Mouse (Mus musculus) T-helper 2 cell (primary cell): ENCODE data around the gene Myo1a.
"Not testable (repeated sequence)": the region's sequence is repeated elsewhere in the genome, so short reads cannot be mapped to it uniquely, and the experiment has no call there.

ENCODE experiments used
- in situ Hi-C: fragments of 300-600 bp; cut with MboI, MseI; formaldehyde crosslinking; loops from one replicate; pipeline ENCODE4 v1.15.1; 2025; ENCODE audit warnings: high pct_unique_total_duplicates

Gene Myo1a

DNA sequence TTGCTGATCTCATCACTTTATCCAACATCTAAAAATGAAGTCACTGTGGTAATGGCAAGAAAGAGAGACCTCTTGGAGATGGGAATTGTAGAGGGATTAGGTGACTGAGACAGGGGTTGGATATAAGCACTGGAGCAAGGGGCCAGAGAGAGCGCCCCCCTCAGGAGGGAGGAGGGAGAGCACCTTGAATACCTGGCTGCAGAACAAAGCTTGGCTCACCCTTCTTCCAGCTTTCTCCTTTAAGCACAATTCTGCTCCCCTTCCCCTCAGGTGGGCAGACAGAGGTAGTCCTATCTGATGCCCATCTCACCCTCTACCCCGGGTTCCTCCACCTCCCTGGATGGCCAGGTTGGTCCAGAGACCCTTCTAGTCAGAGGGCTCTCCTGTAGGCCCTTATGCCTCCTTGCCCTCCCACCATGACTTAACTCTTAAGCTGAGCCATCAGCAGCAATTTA lies at the start of gene Myo1a:
TSS of gene Myo1a (plus strand) at position 405 of the 455 bp plus-strand sequence.
- in situ Hi-C loops, result loop anchor here (10.0 kb wide), 1 partner anchor 140 kb away; no protein-coding TSS in a partner anchor

GRCm38 (mm10) chr10:127657617-127658016 lies 47.4 kb upstream of the Myo1a start:
- in situ Hi-C loops, result not testable (repeated sequence)

GRCm38 (mm10) chr10:127658076-127658475 lies 46.9 kb upstream of the Myo1a start:
- in situ Hi-C loops, result no loop called here

- in situ Hi-C loops, result no loop called here
Observed at GRCm38 (mm10) chr10:127659551-127659950, 45.4 kb upstream of the Myo1a start.

GRCm38 (mm10) chr10:127661291-127661914 lies 43.6 kb upstream of the Myo1a start:
- in situ Hi-C loops, result no loop called here

DNA sequence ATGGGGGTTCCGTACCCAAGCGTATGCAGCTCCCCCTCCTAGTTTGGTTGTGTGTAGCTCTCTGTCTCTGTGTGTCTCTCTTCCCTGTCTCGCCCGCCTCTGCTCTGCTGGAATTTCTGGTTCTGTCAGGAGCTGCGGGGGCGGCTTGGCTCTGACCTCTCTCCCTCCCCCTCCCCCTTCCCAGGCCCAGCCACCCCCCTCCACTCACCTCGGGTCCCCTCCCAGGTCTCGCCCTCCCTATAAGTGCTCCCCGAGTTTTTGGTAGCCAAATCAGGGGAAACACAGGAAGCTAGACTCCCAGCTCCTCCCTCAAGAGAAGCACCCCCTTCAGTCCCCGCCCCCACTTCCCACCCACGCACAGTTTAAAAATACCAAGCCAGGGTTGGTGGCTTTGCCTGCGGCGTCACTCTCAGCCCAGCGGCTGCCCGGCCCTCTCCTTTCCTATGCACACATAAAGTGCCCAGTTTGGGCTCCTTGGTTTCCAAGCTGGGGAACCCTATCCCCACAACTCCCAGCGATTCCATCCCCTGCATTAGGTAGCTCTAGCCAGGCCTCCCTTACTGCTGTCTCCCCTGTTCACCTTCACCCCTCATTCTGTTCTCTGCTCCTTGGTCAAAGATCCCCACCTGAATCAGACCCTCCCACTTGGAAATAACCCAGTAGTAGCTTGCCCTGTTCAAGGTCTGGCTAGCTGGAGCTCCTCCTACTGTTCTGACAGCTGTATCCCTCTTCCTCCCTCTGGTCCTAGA lies 42.9 kb upstream of the Myo1a start:
- in situ Hi-C loops, result no loop called here

GRCm38 (mm10) chr10:127662666-127663253 lies 42.2 kb upstream of the Myo1a start:
- in situ Hi-C loops, result no loop called here

GRCm38 (mm10) chr10:127663590-127663989 lies 41.4 kb upstream of the Myo1a start:
- in situ Hi-C loops, result no loop called here

- in situ Hi-C loops, result no loop called here
Observed at GRCm38 (mm10) chr10:127664166-127664565, 40.8 kb upstream of the Myo1a start.

- in situ Hi-C loops, result no loop called here
Observed at GRCm38 (mm10) chr10:127664891-127665290, 40.1 kb upstream of the Myo1a start.

- in situ Hi-C loops, result no loop called here
Observed at GRCm38 (mm10) chr10:127665366-127666181, 39.4 kb upstream of the Myo1a start.

DNA sequence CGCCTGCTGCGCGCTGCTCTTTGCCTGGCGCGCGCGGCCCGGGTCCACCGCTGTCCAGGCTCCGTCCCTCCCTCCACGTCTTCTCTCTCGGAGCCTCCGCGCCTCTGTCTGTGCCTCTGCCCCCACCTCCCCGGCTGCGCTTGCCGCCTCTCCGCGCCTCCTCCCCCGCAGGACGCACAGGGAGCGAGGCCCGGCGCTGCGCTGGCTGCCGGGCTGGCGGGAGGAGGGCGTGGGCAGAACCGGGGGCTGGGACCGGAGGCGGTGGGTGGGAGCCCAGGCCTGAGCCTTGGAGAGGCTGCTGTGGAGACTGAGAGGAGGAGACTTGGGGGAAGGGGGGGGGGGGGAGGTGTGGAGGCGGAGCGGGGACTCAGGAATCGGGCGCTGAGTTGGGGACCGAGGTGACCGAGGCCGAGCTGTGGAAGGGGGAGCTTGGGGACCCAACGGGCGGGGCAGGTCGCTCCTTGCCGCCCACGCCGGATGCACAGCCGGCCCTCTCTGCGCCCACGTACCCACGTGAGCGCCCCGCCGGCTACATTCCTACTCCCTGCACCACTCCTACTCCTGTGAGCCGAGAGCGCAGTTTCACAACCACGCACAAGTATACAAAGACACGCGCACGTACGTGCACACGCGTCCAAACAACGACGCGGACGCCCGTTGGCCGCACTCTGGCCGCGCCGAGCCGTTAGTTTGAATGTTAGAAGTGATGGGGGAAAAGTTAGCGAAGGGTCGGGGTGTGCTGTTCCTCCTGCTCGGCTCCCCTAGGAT lies 38.3 kb upstream of the Myo1a start, which contains the start of gene Nemp1:
TSS of gene Nemp1 (plus strand) at position 401 of the 768 bp plus-strand sequence.
- in situ Hi-C loops, result no loop called here

DNA sequence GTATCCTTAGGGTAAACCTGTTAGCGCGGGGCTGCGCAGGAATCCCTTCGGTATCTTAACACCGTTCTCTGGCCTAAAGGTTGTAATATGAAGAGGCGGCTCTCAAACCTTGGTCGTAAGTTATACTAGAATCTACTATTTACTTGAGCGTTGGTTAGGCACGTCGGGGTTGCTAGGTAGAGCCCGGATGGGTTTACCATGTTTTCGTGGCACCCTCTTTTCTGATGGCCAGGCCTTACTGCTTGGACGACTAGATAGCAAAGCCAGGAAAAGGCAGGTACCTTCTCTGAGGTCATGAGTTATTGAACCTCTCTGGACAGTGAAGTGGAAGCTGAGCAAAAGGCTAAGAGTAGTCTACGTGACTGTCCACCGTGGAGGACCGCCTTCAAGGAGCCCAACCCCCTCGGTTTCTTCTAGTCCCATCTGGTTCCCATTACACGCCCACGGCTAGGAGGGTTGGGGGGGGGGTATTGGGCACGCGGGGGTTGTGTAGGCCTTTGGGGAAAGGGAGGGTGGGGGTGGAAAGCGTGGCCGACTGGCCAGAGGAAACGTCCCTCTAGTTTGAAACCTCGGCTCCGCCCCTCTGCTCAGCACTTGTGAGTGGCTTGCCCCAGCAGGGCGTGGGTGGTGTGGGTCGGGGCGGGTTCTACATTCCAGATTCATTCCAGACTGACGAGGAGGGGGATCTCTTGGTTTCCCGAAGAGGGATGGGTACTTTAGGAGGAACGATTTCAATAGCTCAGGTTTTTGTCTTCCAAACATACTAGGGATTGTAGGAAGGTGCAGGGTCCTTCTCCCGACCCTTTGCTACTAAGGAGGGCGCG lies 37.5 kb upstream of the Myo1a start:
- in situ Hi-C loops, result no loop called here

DNA sequence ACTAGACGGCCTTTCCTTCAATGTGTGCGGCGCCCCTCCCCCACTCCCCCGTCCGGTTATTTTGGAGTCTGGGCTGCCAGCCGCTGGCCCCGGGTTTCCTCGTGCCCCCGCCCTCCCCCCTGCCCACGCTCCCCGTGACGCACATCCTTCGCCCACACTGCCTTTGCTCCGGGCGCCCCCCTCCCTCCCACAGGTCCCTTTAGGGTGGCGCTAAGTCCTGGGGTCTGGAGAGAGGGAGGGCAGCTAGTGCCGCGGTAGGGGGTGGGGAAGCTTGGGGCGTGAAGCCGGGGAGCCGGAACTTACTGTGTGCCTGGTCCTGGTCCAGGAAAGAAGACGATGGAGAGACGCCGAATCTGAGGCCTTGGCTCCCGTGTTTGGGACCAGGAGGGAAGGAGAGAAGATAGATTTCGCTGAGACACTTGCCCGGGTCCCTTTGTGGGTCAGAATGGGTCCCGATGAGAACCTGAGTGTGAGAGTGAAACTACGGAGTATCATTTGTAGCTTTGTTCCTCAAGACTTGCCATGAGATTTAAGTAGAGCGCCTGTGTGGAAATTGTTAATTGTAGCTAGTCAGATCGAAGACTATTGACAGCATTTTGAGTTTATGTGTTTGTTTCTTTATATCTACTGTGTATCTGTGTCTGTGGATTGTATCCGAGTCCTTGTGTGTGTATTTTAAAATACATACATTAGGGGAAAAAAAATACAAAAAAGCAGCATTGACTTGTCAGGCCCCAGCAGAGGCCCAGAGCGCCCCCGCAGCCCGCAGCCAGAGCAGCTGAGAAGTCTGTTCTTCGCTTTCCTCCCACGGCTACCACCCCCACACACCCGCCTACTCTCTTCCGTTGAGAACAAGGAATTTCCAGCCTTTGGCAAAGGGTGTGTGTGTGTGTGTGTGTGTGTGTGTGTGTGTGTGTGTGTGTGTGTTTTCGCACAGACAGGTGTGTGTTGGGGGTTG lies 36.6 kb upstream of the Myo1a start, which contains the start of gene Nab2:
TSS of gene Nab2 (minus strand) at position 476 of the 958 bp plus-strand sequence.
- in situ Hi-C loops, result no loop called here

DNA sequence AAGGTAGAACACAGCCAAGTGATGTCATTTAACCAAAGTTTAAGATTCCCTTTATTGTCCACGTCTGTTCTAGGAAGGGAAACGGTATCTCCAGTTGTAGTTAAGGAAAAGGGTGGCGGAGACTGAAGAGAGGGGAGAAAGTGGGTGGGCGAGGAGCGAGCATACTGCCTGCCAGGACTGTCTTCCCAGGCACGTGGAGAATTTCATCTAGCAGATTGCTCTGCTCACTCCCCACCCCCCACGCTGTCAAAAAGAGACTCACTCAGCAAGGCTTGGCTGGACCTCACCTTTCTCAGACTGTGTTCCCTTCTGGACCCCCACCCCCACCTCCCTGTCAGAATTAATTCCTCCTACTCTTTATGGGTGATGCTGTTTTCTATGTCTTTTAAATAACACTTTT lies 35.8 kb upstream of the Myo1a start:
- in situ Hi-C loops, result no loop called here

DNA sequence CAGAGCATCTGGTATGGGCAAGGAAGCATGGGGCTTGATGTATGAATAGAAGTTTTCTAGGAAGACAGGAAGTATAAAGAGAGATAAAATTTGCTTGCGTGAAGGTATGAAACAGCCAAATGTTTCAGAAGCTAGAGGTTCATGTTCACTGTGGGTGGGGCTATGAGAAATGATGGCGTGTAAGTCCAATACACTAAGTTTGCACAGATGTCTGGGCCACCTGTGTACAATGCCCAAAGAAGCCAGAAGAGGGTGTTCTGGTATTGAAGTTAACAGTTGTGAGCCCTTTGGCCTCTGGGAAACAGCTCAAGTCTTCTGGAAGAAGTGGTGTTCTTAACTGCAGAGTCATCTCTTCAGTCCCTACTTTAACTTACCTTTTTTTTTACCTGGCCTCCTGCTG lies 34.8 kb upstream of the Myo1a start:
- in situ Hi-C loops, result loop anchor here (10.0 kb wide), 1 partner anchor 625 kb away; the partner anchor contains the start of genes Cyp27b1, Eef1akmt3 and Mettl1

GRCm38 (mm10) chr10:127671276-127671675 lies 33.7 kb upstream of the Myo1a start:
- in situ Hi-C loops, result loop anchor here (10.0 kb wide), 1 partner anchor 626 kb away; the partner anchor contains the start of genes Cyp27b1, Eef1akmt3 and Mettl1

- in situ Hi-C loops, result loop anchor here (10.0 kb wide), 1 partner anchor 629 kb away; the partner anchor contains the start of genes Cyp27b1, Eef1akmt3 and Mettl1
Observed at GRCm38 (mm10) chr10:127674046-127674655, 30.8 kb upstream of the Myo1a start.
